Mouse (Mus musculus): ENCODE results near the gene Clpsl2. TPM values are rescaled to one million over a fixed set of nuclear protein-coding genes. Genes with fewer than 3 reads are reported as not detected.
"Not testable (repeated sequence)": the region's sequence is repeated elsewhere in the genome, so short reads cannot be mapped to it uniquely, and the experiment has no call there.

Clpsl2 gene
- polyA plus RNA-seq, 1 experiment = not detected

DNA sequence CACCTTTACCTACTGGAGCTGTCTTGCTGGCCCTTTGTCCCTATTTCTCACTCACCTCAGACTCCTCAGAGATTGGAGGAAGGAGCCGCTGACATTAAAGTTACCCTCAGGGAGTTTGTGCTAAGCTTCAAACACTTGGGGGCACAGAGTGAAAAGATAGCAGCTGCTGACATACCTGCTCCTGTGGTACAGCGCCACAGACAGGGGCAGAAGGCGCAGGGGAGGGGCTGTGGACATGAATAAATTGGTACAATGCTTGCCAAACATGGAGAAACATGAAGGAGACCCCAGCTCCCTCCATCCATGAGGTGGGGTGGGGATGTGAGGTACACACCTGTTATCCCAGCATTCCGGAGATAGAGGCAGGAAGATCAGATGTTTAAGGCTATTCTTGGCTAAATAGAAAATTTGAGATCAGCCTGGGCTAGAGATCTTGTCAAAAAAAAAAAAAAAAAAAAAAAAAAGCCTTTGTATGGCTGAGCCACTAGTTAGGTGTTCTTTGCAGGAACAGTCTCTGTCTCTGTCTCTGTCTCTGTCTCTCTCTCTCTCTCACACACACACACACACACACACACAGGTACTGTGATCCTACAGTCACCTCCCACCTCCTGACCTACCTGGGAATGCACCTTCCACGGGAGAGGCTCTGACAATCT is 28.0 kb upstream of the Clpsl2 start:
- no peak for DNase-seq (ENCODE audit: low spot score)

DNA sequence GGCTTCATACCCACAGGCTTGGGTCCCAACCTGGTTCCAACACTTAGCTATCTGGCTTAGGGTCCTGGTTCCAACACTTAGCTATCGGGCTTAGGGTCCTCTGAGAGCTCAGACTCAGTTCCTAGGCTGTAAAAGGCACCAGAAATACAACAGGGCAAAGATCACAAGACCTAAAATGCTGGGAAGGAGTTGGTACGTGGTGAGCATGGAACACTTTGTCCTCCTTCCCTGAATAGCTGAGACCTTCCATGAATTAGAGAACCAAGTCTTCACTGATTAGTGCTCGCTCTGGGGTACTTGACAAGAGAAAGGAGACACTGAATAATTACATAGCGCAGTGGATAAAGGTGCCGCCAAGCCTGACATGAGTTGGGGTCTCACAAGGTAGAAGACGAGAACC is 27.3 kb upstream of the Clpsl2 start:
- no peak for DNase-seq (ENCODE audit: low spot score)

DNA sequence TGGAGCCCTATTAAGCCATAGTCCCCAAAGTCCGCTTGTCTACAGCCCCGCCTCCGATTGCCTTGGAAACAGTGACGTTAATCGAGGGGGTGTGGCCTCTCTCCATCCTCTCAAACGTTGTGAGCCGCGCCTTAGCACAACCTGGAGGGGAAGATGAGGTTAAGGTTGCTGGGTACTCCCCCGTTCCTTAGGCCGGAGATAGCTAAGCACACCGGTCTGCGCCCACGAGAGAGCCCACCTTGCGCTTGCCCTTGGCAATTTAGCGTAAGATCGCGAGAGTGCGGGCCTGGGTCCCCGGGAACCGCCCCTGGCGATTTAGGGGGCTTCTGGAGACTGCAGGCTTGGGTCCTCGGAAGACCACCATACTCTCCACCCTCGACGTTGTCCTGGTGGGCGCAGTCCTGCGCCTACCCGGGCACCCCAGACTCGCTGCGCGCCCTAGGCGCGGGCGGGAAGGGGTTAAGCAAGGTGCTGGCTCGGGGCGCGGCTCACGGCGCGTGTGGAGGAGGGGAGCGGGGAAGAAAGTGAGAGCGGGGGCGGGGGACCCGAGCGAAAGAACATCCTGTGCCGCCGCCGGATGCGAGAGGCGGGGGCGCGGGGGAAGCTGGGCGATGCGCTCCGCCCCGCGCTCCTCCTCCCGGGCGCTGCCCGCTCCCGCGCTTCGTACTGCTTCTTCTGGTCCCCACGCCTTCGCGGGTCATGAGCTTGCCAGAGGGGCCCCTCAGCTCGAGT is 26.4 kb upstream of the Clpsl2 start:
- DNase-seq (ENCODE audit: low spot score) = peak; percentile 78

DNA sequence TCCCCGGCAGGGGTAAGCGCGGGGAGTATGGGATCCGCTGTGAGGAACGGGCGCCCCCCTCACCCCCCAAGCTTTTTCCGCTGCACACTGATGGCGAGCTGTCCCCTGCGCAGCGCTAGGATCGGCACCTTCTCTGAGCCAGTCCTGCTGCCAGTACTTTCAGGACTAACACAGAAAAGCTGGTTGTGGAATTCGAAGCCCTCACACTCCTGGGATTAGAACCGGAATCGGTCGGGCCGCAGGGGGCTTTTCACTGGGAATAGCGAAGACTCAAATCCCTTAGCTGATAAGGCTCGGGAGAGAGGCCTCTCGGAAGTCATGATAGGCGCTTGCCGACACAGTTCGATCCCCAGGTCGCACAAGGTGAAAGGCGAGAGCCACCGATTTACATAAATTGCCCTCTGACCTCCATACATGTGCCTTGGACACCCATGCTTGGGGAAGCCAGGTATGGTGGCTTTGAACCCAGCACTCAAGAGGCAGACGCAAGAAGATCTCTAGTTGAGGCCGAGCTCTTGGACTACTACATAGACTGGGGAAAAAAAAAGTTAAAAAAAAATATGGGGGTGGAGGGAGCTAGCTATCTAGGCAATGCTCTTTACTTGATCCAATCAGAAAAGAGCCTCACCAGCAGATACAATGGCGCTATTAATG is 25.7 kb upstream of the Clpsl2 start:
- DNase-seq (ENCODE audit: low spot score) = no peak

DNA sequence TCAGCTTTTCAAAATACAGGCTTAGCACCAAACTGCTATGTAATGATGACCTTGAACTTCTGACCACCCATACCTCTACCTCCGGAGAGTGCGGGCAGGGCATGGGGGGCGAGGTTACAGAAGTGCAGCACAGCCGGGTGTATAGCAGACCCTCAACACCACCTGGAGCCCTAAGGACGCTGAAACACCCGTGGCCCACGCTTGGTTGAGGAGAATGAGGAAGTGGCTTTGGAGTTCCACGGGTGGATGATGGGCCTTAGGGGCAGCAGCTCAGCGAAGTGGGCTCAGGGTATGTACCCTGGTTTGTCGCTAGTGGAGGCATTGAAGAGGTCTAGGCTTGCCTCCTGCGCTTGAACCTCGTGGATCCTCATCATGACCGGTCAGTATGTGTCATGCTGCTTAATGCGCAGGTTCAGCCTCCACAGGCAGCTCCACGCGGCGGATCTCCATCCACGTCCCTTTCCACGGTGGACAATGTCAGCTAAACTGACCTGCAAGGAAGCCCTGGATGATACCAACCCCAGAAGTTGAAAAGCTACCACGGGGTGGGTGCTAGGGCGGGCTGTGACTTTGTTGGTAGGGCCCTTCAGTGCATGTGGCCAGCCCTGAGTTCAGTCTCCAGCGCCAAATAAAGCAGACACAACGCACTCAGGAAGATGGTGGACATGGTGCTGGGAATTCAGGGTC is 25.1 kb upstream of the Clpsl2 start:
- DNase-seq (ENCODE audit: low spot score) = no peak

DNA sequence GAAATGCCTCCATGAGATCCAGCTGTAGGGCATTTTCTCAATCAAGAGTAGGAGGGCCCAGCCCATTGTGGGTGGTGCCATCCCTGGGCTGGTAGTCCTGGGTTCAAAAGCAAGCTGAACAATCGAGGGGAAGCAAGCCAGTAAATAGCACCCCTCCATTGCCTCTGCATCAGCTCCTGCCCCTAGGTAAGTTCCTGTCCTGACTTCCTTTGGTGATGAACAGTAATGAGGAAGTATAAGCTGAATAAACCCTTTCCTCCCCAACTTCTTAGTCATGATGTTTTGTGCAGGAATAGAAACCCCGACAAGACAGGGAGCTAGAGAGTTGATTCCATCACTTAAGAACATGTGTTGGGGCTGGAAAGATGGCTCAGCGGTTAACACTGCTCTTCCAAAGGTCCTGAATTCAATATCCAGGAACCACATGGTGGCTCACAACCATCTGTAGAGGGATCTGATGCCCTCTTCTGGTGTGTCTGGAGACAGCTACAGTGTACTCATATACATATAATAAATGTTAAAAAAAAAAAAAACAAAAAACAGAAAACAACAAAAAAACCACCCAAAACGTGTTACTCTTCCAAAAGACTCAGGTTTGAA is 24.3 kb upstream of the Clpsl2 start:
- DNase-seq (ENCODE audit: low spot score) = no peak

DNA sequence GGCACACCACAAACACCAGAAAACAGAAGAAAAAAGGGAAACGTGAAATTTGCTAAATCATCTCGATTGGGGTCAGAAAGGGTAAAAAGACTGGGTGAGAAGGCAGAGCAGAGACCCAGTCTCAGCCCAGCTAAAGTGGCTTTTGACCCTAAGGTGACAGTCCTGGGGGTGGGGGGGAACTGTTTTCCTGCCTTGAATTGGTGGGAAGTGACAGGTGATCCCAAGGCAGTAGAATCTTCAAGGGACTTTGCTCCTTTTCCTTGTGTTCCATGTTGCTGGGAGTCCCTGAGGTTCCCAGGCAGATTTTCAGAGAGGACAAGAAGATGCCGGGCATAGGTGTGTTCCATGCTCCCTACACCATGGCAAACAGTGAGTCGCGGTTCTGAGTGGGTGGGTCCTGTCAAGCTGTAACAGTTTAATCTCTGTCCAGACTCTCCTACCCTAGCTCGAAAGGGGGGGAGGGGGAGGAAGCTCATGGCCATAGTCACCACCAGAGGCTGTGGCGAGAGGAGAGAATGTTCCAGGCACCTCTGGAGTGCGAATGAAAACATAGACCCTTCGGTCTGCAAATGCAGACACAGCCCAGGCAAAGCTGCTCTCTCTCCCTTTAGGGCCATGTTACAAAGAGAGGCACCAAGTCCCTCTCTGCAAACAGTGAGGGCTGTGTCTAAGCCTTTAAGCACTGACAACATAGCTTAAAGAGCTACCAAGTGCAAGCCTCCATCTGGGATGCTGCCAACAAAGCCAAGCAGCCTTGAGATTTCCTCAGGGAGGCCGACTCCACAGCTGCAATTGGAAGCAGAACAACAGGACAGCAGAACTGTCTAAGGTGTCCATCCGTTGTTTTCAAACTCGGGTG is 21.8 kb upstream of the Clpsl2 start:
- DNase-seq (ENCODE audit: low spot score) = no peak

DNA sequence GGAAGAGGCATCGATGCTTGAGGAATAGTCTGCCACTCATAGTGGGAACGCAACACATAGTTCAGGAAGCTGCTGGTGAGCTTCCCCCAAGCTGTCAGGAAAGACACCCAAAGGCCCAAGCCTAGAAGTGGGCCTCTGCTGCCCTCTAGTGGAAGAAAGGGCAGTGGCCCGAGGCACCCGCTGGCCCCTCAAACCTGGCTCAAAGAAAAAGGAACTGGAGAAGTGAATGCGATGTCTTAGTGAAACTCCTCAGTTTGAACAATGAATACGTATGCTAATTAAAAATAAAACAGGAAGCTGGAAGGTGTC is 21.2 kb upstream of the Clpsl2 start:
- peak; percentile 74 for DNase-seq (ENCODE audit: low spot score)

DNA sequence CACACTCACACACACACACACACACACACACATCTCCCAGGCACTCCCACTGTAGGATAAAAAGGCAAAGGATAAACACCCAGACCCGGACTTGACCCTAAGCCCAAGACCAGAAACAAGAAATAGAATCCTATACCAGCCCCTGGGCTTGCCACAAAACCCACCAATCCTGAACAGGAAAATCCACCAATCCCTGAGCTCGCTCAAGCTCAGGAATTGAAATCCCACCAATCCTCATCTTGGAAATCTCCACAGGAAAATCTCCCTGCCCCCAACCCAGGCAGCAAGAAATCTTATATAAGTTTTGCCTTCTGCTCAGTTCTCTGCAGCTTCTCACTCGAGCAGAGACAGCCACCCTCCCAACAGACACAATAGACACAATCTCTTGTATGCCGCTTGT is 20.1 kb upstream of the Clpsl2 start:
- no peak for DNase-seq (ENCODE audit: low spot score)

DNA sequence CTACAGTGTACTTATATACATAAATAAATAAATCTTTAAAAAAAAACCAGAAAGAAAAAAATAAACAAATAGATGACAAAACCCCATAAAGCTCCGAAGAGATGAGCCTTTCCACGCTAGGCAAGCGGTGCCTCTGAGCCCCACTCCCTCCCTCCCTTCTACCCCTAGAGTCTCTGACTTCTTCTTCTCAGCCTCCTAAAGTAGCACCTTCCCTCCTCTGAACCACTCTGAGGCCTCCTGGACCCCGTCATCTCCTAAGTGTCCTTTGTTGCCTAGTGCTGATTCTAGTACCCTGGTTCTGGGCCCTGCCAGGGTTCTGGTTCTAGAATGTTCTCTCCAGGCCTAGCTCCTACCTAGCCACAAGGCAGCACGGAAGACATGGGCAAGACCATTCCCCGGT is 18.7 kb upstream of the Clpsl2 start, which contains the start of gene Armc12:
Gene Armc12 (plus strand): TSS at position 301 of the 400 bp plus-strand sequence.
- DNase-seq (ENCODE audit: low spot score) = no peak

DNA sequence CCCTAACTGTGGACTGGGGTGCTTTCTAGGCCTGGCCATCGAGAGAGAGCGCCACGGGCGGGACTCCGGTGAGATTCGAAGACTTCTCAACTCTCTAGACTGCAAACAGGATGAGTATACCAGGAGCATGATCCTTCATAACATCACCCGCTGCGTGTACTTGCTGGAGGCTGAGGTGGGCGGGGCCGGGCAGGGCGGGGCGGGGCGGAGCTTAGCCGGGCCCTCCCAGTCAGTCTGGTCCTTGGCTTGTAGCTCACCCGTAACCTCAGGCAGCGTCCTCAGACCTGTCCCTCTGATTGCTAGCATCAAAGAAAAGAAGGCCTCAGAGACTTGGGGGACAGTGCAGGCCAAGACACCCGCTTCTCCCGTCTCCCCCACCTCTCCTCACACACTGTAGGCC is 17.3 kb upstream of the Clpsl2 start:
- DNase-seq (ENCODE audit: low spot score) = no peak

DNA sequence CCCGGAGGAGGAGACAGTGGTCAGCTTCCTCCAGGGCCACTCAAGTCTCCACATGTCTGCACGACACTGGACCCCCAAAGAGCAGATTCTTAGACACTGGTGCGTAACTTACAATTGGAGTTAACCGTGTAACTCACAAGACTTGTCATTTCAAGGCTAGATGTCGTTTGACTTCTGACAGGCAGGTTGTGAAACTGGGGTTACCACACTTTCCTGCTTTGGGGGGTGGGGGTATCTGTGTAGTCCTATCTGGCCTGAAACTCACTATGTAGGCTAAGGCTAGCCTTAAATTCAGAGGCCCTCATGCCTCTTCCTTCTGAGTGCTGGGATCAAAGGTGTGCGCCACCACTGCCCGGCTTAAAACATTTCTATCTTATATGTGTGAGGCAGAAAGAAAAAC is 16.7 kb upstream of the Clpsl2 start:
- no peak for DNase-seq (ENCODE audit: low spot score)

DNA sequence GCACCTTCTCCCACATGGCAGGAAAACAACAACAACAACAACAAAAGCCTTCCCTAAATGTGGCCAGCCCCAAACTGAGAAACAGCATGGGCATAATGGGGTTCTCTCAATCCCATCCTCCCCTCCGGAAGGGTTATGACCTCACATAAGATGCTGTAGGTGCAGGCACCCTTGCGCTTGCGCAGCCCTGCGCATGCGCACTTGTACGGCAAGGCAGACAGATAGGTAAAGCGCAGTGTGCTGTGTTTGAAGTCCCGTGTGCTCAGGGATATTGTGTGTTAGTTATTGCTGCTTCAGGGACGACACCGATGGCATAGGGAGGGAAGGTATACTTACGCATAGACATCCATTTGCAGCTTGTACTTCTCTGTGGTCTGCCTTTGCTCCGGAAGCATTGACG is 15.9 kb upstream of the Clpsl2 start:
- DNase-seq (ENCODE audit: low spot score) = no peak

DNA sequence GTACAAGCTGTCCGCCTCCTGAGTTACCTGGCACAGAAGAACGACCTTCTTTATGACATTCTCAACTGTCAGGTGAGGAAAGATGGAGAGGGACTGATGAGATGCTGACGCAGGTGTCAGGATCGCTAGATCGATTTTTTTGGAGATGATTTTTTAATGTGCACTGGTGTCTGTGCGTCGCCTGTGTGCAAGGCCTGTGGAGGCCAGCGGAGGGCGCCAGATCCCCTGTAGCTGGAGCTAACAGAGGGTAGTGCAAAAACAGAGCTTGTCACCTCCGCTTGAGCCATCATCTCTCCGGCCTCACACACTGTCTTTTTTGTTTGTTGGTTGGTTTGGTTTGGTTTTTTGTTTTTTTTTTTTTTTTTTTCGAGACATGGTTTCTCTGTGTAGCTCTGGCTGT is 11.3 kb upstream of the Clpsl2 start:
- DNase-seq (ENCODE audit: low spot score) = no peak

DNA sequence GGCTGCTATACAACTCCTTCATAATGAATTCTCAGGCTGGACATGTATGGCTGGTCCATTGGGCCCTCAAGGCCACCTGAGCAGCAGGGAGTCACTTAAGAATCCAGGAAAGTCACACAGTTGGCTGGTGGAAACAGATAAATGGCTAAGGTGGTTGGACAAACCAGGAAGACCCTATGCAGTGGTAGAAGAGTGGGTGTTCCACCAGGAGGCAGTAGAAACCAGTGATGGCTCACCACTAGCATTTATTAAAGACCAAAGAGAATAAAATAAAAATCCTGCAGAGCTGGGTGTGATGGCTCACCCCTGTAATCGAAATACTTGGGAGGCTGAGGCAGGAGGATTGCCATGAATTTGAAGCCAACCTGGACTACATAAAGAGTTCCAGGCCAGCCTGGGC is 2.3 kb upstream of the Clpsl2 start:
- no peak for DNase-seq (ENCODE audit: low spot score)

DNA sequence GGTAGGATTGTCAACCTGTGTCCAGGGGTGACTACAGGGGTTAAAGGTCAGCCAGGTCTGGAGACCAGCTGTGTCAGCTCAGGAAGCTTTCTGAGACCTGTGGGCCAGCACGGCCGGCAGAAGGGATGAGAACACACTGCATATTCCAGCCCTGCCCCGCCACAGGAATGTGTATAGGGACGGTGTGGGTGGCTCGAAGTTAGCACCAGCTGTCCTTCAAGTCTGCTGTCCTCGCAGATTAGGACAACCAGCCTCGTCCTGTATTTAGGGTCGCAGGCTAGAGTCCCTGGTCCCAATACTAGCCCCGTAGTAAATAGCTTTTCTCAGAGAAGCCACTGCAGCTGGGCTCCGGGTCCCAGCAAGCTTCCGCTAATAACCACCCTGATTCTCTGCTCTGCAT is 661 bp upstream of the Clpsl2 start:
- DNase-seq (ENCODE audit: low spot score) = no peak

DNA sequence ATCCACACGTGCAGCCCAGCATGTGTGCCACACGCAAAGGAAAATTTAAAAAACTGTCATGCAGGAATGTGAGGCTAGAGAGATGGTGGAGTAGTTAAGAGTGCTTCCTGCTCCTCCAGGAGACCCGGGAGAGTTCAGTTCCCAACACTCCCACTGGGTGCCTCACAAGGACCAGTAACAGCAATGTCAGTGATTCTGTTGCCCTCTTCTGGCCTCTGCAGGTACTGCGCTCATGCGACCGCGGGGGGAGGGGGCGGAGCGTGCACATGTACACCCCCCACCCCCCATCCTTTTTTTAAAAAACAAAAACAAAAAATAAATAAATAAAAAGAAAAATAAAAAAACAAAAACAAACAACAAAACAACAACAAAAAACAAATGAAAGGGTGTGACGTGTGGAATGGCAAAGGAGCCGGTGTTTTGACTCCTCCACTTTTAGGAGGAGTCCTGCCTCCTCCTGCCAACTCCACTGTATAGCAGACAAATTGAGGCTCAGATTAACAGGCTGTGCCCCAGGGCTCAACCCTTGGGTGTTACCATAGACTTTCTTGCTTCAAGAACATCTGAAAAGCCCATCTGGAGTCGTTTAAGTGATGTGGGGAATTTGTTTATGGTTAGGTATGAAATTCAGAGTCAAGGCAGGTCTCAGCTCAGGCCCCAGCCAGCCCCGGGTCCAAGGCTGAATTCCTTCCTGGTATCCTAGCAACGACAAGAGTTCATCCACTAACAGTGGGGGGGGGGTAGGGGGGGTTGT is 4.0 kb downstream of the Clpsl2 start:
- peak; percentile 38 for DNase-seq (ENCODE audit: low spot score)

DNA sequence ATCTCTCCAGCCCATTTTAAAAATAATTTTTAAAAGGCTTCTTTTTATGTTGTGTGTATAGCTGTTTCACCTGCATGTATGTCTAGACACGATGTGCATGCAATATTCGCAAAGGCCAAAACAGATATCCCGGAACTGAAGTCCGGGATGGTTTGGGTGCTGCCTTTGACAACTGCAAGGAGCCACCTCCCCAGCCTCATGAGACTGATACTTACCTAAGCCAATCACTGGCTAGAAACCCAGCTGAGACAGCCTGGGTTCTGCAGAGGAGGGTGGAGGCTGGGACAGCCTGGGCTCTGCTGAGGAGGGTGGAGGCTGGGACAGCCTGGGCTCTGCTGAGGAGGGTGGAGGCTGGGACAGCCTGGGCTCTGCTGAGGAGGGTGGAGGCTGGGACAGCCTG is 4.8 kb downstream of the Clpsl2 start:
- DNase-seq (ENCODE audit: low spot score) = not testable (repeated sequence)

DNA sequence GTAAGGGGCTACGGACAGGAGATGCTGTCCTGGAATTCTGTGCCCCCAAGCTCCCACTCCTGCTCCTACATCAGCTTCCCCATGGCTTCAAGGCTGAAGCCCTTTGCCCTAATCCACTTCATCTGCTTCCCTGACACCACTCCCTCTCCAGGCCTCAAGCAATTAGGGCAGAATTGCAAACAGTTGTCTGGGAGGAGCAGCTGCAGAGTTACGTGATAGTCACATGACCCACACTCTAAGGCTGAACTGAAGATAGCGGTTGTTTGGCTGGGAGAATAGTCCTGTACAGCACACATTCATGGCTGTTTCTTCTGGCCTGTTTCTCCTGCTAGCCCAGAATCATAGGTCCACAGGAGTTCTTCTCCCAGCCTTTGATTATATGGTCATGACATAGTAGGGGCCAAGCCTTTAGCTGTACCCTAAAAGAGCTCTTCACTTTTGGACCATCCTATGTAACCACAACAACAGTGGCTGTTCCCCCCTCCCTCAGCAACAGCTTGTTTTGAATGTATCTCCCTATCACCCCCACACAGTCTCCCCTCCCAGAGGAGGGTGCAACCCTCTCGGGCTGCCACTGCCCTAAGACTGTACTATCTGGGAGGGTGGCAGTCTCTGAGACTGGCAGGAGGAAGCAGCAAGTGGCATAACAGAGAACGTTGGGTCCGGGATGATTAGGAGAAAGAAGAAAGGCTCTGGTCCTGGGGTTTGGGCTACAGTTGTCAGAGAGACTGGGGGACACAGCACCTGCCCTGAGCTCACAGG is 7.6 kb downstream of the Clpsl2 start:
- no peak for DNase-seq (ENCODE audit: low spot score)

DNA sequence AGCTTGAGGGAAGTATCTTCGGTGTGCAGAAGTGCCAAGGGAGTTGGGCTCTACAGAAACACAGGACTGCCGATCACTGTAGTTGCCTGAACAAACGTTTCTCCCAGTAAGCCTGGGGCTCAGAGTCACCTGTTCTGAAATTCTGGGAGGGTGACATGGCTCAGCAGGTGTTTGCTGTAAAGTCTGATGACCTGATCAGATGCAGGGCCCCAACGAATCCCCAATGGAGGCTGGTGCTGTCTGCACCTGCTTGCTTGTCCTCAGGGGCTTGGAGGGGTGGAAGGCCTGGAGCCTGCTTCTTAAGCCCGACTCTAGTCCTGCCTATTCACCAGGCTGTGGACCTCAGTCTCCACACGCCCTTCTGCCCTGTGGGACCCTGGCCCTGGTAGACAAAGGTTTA is 8.6 kb downstream of the Clpsl2 start:
- DNase-seq (ENCODE audit: low spot score) = no peak

All from urinary bladder, adult 2 months (tissue).